Comparison of ENCODE assay signal across 19 mouse cellular contexts in the genomic region with DNA sequence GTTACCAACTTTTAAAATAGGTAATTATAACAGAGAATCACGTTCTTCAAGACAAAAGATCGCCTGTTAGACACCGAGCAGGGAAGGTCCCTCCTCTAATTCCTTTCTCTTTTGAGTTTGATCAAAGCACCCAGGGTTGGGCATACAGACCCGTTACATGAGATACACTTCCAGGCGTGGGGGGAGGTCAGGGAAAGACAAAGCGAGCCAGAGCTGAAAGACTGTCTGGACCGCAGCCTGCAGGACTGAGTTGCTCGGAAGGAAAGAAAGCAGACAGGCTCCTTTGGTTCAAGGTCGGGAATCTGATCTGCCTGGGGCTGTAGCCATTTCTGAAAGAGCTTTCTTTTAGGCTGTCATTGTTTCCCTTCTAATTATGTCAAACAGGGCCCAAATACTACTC. TPM values are rescaled to one million over a fixed set of nuclear protein-coding genes. Genes with fewer than 3 reads are reported as not detected.
DNase-seq lines count a peak whose midpoint lies in the region; ATAC-seq lines count a peak whose summit lies in the region.
"Had no signal": no experiment of that assay in that cellular context is flagged by ENCODE, and none has a peak within 500 bp of the region (broad histone marks: within the 10 kb centered on the region; RNA-seq: fewer than 3 reads in every experiment).

No protein-coding gene starts in this region.

- H3K4me3 ChIP-seq in kidney, embryonic 15.5 days (replicated peaks) = no peak overlapping the region
- H3K4me3 ChIP-seq in forebrain, embryonic 14.5 days (ENCODE audit: low read depth, low read length) = no peak overlapping the region
- no peak overlapping the region for H3K4me3 ChIP-seq in heart, embryonic 11.5 days (ENCODE audit: low read depth, low read length)
- H3K4me3 ChIP-seq: heart, embryonic 12.5 days; hindbrain, embryonic 15.5 days; midbrain, embryonic 15.5 days; neural tube, embryonic 15.5 days had no signal

- no peak overlapping the region for H3K4me2 ChIP-seq in kidney, embryonic 15.5 days
- 0 out of 2 replicates have a peak overlapping the region, but pooled peaks have one; percentile 5 for H3K4me2 ChIP-seq in forebrain, embryonic 14.5 days (ENCODE audit: low read length)
- H3K4me2 ChIP-seq in heart, embryonic 11.5 days = no peak overlapping the region
- H3K4me2 ChIP-seq: heart, embryonic 12.5 days; hindbrain, embryonic 15.5 days; liver, embryonic 11.5 days; midbrain, embryonic 15.5 days; neural tube, embryonic 15.5 days had no signal

- ATAC-seq in kidney, embryonic 15.5 days (replicated peaks; ENCODE audit: low FRiP score) = peak; percentile 78; the same call in 1 of the 2 replicates
- peak; percentile 71 for ATAC-seq in forebrain, embryonic 14.5 days
- no peak for ATAC-seq in heart, embryonic 11.5 days (replicated peaks; ENCODE audit: insufficient number of reproducible peaks, low FRiP score, low TSS enrichment)
- ATAC-seq in activated CD4-positive, CD25-positive, alpha-beta regulatory T cell, adult 4 months = no peak
- ATAC-seq: midbrain, embryonic 15.5 days had no signal

- H3K27ac ChIP-seq in kidney, embryonic 15.5 days = no peak overlapping the region
- no peak overlapping the region for H3K27ac ChIP-seq in forebrain, embryonic 14.5 days (ENCODE audit: low read depth, low read length)
- H3K27ac ChIP-seq in heart, embryonic 11.5 days (ENCODE audit: low read depth, low read length) = no peak overlapping the region
- H3K27ac ChIP-seq: hindbrain, embryonic 15.5 days; midbrain, embryonic 15.5 days; neural tube, embryonic 15.5 days had no signal

- H3K9ac ChIP-seq in kidney, embryonic 15.5 days = no peak overlapping the region
- no peak overlapping the region for H3K9ac ChIP-seq in forebrain, embryonic 14.5 days (ENCODE audit: low read length)
- H3K9ac ChIP-seq in heart, embryonic 11.5 days (ENCODE audit: low read depth, low read length) = no peak overlapping the region
- H3K9ac ChIP-seq: heart, embryonic 12.5 days; hindbrain, embryonic 15.5 days; midbrain, embryonic 15.5 days; neural tube, embryonic 15.5 days had no signal

- no peaks in the 10 kb centered on the region for H3K36me3 ChIP-seq in kidney, embryonic 15.5 days
- H3K36me3 ChIP-seq in forebrain, embryonic 14.5 days (ENCODE audit: control insufficient read depth, insufficient read depth, low read length) = no peaks in the 10 kb centered on the region
- no peaks in the 10 kb centered on the region for H3K36me3 ChIP-seq in heart, embryonic 11.5 days (ENCODE audit: control insufficient read depth, insufficient read depth, low read length)
- H3K36me3 ChIP-seq: heart, embryonic 12.5 days; hindbrain, embryonic 15.5 days; midbrain, embryonic 15.5 days; neural tube, embryonic 15.5 days had no signal

- H3K9me3 ChIP-seq in kidney, embryonic 15.5 days (replicated peaks) = no peaks in the 10 kb centered on the region
- H3K9me3 ChIP-seq in forebrain, embryonic 14.5 days (replicated peaks; ENCODE audit: control insufficient read depth, low read length) = no peaks in the 10 kb centered on the region
- H3K9me3 ChIP-seq in heart, embryonic 11.5 days (replicated peaks; ENCODE audit: control insufficient read depth, low read length) = no peaks in the 10 kb centered on the region
- H3K9me3 ChIP-seq: heart, embryonic 12.5 days; hindbrain, embryonic 15.5 days; midbrain, embryonic 15.5 days; neural tube, embryonic 15.5 days had no signal

- no peaks in the 10 kb centered on the region for H3K27me3 ChIP-seq in kidney, embryonic 15.5 days
- H3K27me3 ChIP-seq in forebrain, embryonic 14.5 days (replicated peaks; ENCODE audit: control insufficient read depth, insufficient read depth, low read length) = no peaks in the 10 kb centered on the region
- H3K27me3 ChIP-seq in heart, embryonic 11.5 days (ENCODE audit: control insufficient read depth, insufficient read depth, low read length) = no peaks in the 10 kb centered on the region
- H3K27me3 ChIP-seq: heart, embryonic 12.5 days; hindbrain, embryonic 15.5 days; midbrain, embryonic 15.5 days; neural tube, embryonic 15.5 days had no signal

- WGBS in kidney, embryonic 15.5 days = 30% methylated on average over 9 of the region's 9 CpGs
- 3% methylated on average over 9 of the region's 9 CpGs for WGBS in forebrain, embryonic 14.5 days
- 53% methylated on average over 9 of the region's 9 CpGs for WGBS in heart, embryonic 11.5 days (ENCODE audit: insufficient replicate concordance)

- DNase-seq in kidney, adult 11 months = no peak
- peak; percentile 33 for DNase-seq in ES-CJ7 (ENCODE audit: low read depth, low spot score)
- DNase-seq in embryo, embryonic 10.5 days (ENCODE audit: low spot score) = peak; percentile 36
- DNase-seq in forebrain, embryonic 14.5 days (ENCODE audit: low spot score) = peak; percentile 66
- no peak for DNase-seq in spleen, postnatal 4 days (ENCODE audit: low spot score in 2 of 2)
- DNase-seq: adrenal gland, adult 2 months; cerebellum, postnatal 25 days; gastrocnemius, postnatal 25 days; kidney, postnatal 36 days; lung, postnatal 10 days had no signal

- H3K4me1 ChIP-seq in kidney, embryonic 15.5 days = no peaks in the 10 kb centered on the region
- H3K4me1 ChIP-seq in forebrain, embryonic 14.5 days (ENCODE audit: control insufficient read depth, insufficient read depth, low read length) = 0 out of 2 replicates have a peak, but pooled peaks cover 4% of the 10 kb centered on the region
- H3K4me1 ChIP-seq in heart, embryonic 11.5 days (ENCODE audit: control insufficient read depth, insufficient read depth, low read length) = no peaks in the 10 kb centered on the region
- H3K4me1 ChIP-seq: heart, embryonic 12.5 days; midbrain, embryonic 15.5 days had no signal

RNA-seq across cellular contexts. Expression of a gene that starts 5.9 kb away (rescaled TPM):
- polyA plus RNA-seq in kidney, embryonic 15.5 days (2015; fragmentation: Nextera tagmentation; extraction: Ambion mirVana) = 0.08 TPM in 1 of 2 replicates, not detected in the other
- polyA plus RNA-seq in forebrain, embryonic 14.5 days (2014; fragmentation: Nextera tagmentation; extraction: Ambion mirVana) = not detected in 2 replicates
- polyA plus RNA-seq in heart, embryonic 11.5 days (2014; fragmentation: Nextera tagmentation; extraction: Ambion mirVana) = not detected in 2 replicates
- not detected for polyA plus RNA-seq in activated CD4-positive, CD25-positive, alpha-beta regulatory T cell, adult 4 months (2017; shearing (Covaris generic))
- polyA plus RNA-seq: adrenal gland, adult 2 months; heart, embryonic 12.5 days; hindbrain, embryonic 15.5 days; liver, embryonic 11.5 days; midbrain, embryonic 15.5 days; neural tube, embryonic 15.5 days; stomach, embryonic 16.5 days had no signal

Comparison
In these comparisons a context has a peak if more than half of its experiments do, and no peak if none do; other contexts are left out.
1. ATAC-seq: peak in kidney, embryonic 15.5 days (single experiment) and forebrain, embryonic 14.5 days (single experiment); none in heart, embryonic 11.5 days (single experiment) and activated CD4-positive, CD25-positive, alpha-beta regulatory T cell, adult 4 months (single experiment).
2. DNase-seq: peak in ES-CJ7 (single experiment), embryo, embryonic 10.5 days (single experiment) and forebrain, embryonic 14.5 days (single experiment); none in kidney, adult 11 months (single experiment) and spleen, postnatal 4 days (0 of 2).